Mouse (Mus musculus) C2C12 (cell line): ENCODE results near the gene Bnip2.

Source experiments
- CTCF ChIP-seq: IDR thresholded peaks from one replicate; pipeline ENCODE4 v1.5.1; 2011; ENCODE audit not compliant: control insufficient read depth, insufficient read depth, insufficient read length
- FOSL1 ChIP-seq: IDR thresholded peaks from one replicate; pipeline ENCODE4 v1.8.0; 2011; ENCODE audit warnings: mild to moderate bottlenecking, low read length; ENCODE audit not compliant: poor library complexity, insufficient read depth, severe bottlenecking
- MAX ChIP-seq: IDR thresholded peaks from one replicate; pipeline ENCODE4 v1.6.1; 2011; ENCODE audit warnings: mild to moderate bottlenecking, control low read depth
- MYOD1 ChIP-seq: IDR thresholded peaks from one replicate; pipeline ENCODE4 v1.6.1; 2011; ENCODE audit warnings: low read depth; ENCODE audit not compliant: control insufficient read depth, insufficient read length
- MYOG ChIP-seq: IDR thresholded peaks from one replicate; pipeline ENCODE4 v1.6.1; 2011; ENCODE audit not compliant: control insufficient read depth, insufficient read length; ENCODE audit errors: extremely low read depth
- USF1 ChIP-seq: IDR thresholded peaks from one replicate; pipeline ENCODE4 v1.6.1; 2011; ENCODE audit warnings: low read depth, mild to moderate bottlenecking, control low read depth, moderate library complexity

- TF ChIP-seq CTCF (no peak), MAX (no peak), MYOD1 (no peak), FOSL1 (no peak), USF1 (no peak), MYOG (no peak)
Observed at GRCm38 (mm10) chr9:70018879-70019278, 29.6 kb downstream of the Bnip2 start.
